Mouse (Mus musculus) gastrocnemius, postnatal 14 days (tissue): ENCODE results near the gene Trf. TPM values are rescaled to one million over a fixed set of nuclear protein-coding genes. Genes with fewer than 3 reads are reported as not detected.
A peak's percentile ranks its signal among the peaks of the same experiment; 100 is the strongest.

Experiments used
- DNase-seq: peaks from one replicate; pipeline ENCODE4 v3.0.0; 2021; ENCODE audit warnings: mixed read lengths
- intact Hi-C: fragments of 180-260 bp; cut with DNase I; formaldehyde crosslinking; loops from one replicate; pipeline ENCODE4 v1.15.1; 2025; ENCODE audit warnings: low total_unique reads
- total RNA-seq, 2 experiments: library from RNA; stranded (reverse); gene quantifications; 2 replicates each; pipeline ENCODE4 v1.2.3; 2021

Trf gene
- total RNA-seq, 2 experiments from 2014 or later: 6.1 to 10.4 TPM

DNA sequence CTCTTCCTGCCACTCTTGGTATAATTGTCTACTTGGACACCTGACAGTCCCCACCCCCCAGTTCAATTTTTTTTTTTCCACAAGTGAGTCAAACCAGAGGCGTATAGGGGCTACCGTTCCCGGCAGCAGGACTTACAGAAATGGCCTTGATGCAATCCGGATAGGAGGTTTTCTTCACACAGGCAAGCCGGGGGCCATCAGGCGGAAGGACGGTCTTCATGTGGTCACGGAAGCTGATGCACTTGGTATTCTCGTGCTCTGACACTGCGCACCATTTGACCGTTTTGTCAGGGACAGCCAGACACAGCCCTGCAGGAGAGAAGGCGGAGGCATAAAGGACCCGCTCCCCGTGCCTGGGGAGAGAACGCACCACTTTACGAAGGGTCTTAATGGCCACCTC is 2.5 kb downstream of the Trf start:
- intact Hi-C loops: loop anchor here (5.0 kb wide), 1 partner anchor 75 kb away; no protein-coding TSS in a partner anchor
- DNase-seq: no peak

DNA sequence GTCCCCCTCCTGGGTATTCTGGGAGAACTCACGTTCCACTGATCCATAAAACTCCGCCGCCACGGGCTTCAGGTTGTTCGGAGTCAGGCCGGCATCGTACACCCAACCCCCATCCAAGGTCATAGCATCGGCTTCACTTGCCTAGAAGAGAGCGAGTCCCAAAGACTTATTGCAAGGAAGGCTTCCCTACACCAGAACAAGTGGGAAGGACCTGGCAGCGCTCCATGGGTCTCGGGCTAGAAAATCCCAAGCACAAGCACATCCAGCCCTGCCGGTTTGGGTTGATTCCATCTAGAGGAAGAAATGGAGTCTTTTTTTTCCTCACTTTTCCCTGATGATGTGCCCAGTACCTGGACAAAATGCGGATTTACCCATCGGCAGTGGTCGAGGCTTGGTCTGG is 3.4 kb downstream of the Trf start:
- no peak for DNase-seq
- intact Hi-C loops: loop anchor here (5.0 kb wide), 1 partner anchor 75 kb away; no protein-coding TSS in a partner anchor

DNA sequence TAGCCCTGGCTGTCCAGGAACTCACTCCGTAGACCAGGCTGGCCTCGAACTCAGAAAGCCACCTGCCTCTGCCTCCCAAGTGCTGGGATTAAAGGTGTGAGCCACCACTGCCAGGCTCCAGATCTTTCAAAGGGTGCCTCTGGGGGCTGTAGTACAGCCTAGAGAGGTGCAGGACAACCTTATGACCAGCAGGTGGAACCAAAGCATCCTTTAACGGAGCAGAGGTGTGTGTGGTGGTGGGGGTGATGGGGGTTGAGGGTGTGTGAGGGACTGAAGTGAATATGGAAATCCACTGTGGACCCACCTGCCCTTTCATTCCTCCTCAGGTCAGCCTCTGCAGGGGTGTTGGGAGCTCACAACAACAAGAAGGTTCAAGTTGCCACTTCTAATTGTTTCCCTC is 4.8 kb downstream of the Trf start:
- intact Hi-C loops: loop anchor here (5.0 kb wide), 1 partner anchor 77 kb away; no protein-coding TSS in a partner anchor
- no peak for DNase-seq

DNA sequence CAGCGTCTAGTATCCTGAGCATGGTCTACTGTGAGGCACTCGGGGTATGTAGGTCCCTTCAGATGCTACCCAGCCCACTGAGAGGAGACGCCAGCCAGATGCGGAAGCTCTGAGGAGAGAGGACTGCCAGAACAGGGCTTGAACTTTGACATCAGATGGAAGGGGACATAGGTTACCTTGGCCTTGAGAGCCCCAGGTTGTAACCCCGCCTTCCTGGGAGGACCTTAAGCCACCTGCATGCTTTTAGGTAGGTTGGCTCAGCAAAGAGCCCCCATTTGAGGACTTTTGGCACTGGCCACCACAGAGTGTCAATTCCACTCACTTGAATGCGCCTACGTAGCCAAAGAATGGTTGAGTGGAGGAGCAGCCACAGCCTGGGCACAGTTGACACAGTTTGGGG is 5.5 kb downstream of the Trf start:
- intact Hi-C loops: loop anchor here (5.0 kb wide), 1 partner anchor 78 kb away; no protein-coding TSS in a partner anchor
- DNase-seq: no peak

DNA sequence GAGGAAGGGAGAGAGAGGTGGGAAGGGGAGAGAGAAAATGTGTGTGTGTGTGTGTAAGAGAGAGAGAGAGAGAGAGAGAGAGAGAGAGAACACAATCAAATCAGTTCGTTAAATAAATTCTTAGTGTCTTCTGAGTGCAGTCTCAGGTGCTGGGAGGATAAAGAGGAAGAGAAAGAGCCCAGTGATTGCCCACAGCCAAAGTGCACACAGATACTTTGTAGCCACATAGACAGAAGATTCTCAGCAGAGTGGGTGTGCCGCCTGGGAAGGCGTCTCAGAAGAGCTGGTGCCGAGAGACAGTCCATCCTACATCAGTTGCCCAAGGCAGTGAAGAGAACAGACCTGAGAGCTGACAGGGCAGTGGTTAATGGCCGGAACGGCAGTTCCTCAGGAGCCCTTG is 16.0 kb downstream of the Trf start:
- intact Hi-C loops: no loop called here
- DNase-seq: no peak

DNA sequence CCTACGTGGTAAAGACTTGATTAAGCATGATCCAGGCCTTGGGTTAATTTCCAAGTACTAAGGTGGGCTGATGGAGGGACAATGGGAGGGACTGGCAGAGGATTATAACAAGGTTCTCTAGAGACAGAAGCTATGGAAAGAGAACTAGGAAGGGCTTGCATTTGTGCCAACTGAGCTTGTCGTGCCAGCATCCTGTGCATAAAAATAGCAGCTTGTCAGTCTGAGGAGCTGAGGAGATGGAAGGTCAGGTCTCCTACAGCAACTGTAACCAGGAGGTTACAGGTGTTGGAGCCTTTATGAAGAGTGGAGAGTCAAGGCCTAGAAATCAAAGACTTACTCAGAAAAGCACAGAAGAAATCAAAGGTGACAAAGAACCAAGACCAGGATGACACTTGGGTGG is 16.6 kb downstream of the Trf start:
- intact Hi-C loops: no loop called here
- DNase-seq: no peak

DNA sequence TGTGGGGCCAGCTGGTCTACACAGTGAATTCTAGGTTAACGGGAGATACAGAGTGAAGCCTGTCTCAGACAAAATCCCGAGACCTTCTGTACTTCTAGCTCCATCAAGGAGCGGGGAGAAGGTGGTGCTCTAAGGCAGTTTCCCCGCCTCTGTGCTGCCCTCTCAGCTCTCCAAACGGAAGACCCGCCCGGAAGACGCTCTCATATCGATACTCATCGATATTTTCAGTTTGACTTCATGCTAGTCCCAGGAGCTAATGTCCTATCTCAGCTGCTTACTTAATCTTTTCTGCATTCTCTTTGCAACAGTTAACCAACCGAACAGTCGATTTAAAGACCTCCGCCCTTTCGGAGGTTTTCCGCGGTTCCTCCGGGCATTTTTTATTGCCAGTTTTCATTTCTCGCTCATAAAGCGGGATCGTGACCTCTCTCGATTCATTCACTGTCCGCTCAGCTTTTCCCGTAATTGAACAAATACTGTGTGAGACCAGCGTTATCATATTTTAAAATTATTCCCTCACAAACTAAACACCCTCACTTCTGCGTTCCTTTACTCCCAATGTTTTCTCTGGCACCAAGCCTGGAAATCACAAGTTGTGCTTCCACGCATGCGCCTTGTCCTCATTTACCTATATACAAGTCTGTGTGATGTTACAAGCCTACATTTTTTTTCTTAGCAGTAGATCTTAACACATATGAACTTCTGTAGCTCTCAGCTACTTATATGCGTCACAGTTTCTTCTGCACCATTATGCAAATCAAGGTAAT is 17.4 kb downstream of the Trf start:
- intact Hi-C loops: no loop called here
- no peak for DNase-seq

DNA sequence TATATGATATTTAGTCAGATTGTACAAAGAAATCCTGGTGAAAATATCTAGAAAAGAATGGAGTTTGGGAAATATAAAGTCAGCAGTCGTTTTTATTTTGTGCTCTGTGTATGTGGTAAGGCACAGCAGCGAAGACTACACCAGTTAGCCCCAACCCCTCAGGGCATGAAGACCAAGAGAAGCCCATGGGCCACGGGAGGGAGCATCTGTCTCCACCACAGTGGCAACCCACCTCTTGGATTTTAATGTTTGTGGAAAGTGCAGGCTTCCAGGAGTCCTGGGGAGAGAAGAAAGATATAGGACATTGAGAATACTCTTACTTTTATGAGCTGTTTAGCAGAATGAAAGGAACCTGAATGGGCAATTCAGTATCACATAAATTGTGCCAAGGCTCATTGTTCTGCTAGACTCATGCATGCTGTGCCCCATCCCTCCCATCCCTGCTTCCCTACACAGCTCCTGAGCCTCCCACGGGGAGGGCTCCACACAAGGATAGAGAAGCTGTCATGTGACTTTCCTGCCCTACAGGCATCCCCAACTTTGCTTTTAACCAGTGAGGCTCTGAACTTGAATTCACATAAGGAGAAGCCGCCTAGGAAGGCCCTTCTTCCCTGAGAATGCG is 21.3 kb downstream of the Trf start:
- intact Hi-C loops: loop anchor here (2.0 kb wide), 1 partner anchor 94 kb away; no protein-coding TSS in a partner anchor
- no peak for DNase-seq

DNA sequence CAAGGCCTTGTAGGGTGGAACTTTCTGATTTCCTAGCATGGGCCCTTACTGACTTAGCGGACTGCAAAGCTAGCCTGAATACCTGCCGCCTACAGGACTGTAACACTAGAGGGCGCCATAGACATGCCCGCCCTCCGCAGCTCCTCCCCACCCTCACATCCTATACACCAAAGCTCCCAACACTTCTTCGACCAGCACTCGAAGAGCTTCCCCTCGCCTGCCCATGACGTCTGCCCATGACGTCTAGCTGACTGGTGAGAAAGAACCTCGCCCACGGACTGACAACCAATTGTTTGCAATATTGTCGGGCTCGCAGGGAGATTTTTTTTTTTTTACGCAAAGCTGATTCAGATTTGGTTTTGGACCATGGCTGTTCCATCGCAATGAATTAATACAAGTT is 22.4 kb downstream of the Trf start:
- intact Hi-C loops: loop anchor here (2.0 kb wide), 1 partner anchor 95 kb away; no protein-coding TSS in a partner anchor
- peak; percentile 58 for DNase-seq

DNA sequence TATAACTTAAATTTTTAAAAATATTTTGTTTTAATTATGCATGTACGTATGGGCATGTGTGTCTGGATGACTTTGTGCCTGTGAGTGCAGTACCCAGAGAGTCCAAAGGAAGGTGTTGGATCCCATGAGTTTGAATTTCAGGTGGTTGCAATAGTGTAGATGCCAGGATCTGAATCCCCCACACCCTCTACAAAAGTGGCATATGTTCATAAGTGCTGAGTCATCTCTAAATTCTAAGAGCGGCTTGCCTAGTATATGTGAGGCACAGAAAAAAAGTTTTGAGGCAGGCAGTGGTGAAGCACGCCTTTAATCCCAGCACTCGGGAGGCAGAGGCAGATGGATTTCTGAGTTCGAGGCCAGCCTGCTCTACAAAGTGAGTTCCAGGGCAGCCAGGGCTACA is 24.5 kb downstream of the Trf start:
- intact Hi-C loops: no loop called here
- DNase-seq: no peak

DNA sequence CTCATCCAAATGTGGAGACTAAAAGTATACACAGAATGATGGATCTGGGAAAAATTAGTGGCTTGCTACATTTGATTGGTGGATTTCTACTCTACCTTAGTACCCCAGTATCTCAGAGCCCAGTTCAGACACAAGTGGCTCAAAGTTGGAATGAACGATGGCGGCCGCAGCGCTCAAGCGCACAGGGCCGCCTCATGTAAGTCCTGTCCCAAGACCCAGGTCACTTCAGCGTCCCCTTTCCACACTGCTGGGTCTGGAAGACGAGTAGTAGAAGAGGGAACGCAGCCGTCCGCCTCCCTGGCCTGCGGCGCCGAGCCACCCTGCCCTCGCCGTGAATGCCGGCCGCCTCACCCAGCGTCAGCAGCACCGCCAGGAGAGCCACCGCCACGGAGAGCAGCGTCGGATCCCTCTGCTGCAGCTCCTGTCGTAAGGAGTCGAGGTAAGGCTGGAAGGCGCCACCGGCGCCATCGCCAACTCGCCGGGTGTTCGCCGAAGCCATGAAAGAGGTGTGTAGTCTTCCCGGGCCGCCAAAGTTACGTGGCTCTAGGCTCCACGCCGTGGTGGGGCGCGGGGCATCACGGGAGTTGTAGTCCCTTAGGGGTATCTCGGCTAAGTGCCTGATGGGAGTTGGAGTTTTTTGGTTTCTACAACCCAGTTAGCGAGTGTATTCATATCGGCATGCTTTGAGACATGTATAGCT is 28.5 kb downstream of the Trf start, which contains the start of gene Srprb:
Srprb (minus strand) TSS at position 577 of the 700 bp plus-strand sequence.
- DNase-seq: peak; percentile 94
- intact Hi-C loops: no loop called here

DNA sequence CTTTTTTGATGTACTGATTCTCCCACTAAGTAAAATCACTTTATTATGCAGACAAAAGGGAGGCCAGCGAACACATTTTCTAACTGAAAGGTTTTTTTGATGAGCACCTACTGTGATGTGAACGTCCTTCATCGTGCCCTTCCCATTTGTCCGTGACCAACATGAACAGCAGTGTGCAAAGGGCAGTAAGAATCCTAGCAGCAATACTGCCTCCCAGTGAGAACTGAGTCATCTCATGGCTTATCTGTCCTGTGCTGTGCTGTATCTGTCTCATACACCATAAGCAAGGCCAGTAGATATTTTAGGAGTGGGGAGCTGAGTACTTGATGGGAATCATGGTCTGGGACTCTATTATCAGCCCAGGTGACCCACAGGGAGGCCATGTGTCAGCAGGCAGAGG is 41.8 kb downstream of the Trf start:
- intact Hi-C loops: no loop called here
- no peak for DNase-seq

DNA sequence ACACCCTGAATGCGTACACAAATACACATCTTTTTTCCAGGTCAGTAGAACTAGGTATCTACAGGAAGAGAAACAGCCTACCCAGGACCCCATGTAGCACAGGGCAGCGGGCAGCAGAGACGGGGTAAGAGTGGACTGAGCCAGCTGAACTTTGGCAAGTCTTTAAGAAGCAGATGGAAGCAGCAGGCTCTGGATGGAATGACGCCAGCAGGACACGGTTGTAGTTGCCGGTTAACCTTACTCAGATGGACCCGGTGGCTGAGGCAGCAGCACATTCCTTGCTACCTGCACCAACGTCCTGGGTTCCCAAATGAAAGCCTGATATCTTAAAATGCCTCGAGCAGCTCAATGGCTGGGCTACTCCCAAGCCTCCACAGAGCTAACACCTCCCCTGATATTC is 43.5 kb downstream of the Trf start:
- peak; percentile 53 for DNase-seq
- intact Hi-C loops: no loop called here

DNA sequence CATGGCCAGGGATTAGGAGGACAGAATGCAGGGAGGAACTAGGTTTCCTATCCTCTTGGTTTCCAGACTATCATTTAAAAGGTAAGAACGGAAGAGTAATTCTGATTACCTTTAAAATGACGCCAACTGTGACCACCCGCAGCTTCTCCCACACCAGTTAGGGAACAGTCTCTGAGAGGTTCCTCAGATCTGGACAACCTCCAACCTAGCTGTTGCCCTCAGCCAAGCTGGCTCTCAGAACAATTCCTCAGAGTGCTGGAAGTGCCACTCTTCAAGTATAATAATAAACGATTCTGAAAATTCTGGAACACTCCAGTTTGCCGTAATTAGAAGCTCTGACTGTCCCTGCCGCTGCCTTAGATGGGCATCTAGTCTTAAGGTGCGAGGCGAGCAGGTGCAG is 44.3 kb downstream of the Trf start:
- DNase-seq: no peak
- intact Hi-C loops: no loop called here

DNA sequence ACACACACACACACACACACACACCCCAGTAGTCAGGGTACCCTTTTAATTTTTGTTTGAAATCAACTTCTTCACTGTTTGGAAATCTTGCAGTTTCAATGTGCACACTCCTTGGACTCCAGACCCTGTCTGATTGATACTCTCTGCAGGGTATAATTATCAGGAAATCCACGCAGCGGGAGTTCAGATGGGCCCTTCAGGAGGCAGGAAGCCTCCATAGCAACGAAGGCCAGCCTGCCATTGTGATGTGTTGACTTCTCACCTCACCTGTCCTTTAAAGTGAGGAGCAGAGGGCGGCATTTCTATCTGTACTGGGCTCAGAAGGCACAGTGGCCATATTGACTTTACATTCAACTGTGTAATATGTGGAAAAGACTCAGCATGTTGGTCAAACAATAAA is 45.4 kb downstream of the Trf start:
- no peak for DNase-seq
- intact Hi-C loops: no loop called here

DNA sequence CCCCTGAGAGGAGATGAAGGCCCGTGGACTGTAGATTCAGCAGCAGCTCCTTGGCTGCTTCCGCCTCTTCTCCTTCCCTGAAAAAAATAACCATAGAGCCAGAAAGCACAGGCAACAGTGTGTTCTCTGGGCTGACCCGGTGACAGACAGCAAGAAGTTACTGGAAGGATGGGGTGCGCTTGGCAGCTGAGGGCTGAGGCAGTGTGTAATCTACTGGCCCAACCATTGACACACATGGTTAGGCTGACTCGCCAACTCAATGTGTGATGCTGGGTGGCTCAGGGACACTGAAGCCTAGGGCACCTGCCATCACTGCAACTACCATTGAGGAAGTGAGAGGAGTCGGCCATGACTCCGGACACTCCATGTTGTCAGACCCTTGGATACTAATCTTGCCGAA is 48.4 kb downstream of the Trf start:
- intact Hi-C loops: no loop called here
- no peak for DNase-seq

DNA sequence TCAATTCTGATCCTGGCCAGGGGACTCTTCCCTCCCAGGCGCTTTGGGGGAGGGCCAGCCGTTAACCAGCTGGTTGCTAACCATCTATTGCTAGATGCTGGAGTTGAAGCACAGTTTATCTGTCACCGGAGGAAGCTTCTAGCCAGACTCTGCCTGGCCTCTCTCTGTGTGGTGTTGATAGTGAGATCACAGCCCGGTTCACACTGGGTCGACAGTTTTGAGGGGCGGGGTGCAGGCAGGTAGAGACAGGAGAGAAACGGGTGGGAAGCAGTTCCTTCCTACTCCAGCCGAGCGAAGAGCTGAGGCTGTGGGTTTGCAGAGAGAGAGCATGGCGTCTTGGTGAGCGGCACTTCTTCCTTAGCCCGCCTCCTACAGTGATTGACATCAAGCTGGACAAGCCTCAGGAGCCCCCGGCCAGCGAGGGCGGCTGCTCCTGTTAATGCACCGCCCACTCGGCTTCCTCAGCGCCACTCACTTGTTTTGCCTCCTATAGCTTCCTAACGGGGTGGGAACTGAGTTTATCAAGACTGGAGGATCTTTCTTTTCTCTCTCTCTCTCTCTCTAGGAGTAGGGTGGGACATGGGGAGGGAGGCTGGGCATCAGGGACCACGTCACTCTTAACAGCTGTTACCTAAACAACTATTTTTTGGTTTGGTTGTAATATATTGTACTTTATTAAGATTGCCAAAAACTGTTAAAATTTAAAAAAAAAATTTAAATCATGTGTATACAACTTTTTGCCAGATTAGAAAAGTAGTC is 49.3 kb downstream of the Trf start:
- DNase-seq: peak; percentile 78
- intact Hi-C loops: no loop called here

DNA sequence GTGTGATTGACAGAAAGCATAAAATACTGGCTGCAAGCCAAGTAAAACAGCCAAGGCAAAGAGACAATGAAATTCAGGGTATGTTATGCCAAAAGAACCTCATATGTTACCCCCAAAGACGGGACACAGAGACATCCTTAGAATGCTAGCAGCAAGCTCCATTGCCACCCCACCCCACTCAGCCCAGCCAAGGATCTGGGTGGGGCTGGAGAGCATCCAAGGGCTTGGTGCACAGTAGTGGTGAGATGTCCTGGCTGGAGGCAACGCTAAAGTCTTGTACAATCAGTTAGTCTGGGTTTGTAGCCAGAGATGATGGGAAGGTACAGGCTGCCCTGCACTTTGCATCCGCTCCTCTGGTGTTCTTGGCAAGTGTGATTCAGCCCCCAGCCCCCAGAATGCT is 49.9 kb downstream of the Trf start:
- intact Hi-C loops: no loop called here
- peak; percentile 69 for DNase-seq

DNA sequence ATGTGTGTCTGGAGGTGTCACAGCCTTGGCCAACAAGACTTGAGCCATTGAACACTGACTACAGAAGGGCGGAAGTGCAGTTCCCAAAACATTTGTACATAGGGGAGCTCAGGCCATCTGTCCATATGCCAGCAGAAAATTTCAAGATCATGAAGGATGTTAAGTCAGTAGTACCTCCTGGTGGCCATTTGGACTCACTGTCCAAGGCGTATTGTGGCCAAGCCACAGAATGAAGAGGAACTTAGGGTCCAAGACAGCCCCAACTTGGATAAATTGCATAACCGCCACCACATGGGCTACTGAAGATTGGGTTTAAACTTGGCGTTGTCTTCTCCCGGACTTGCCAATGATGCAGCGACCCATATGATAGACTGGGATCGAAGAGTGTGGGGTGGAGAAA is 54.6 kb downstream of the Trf start:
- intact Hi-C loops: no loop called here
- DNase-seq: no peak
